Mouse (Mus musculus) myocyte (in vitro differentiated cells): ENCODE results near the gene Iqub. TPM values are rescaled to one million over a fixed set of nuclear protein-coding genes. Genes with fewer than 3 reads are reported as not detected.
A peak's percentile ranks its signal among the peaks of the same experiment; 100 is the strongest.

Experiments
- H3K27me3 ChIP-seq: one replicate; pipeline ENCODE4 v1.6.1; 2011; ENCODE audit not compliant: control insufficient read depth, insufficient read depth, insufficient read length
- H3K36me3 ChIP-seq: one replicate; pipeline ENCODE4 v1.6.1; 2011; ENCODE audit not compliant: control insufficient read depth, insufficient read depth
- H3K4me2 ChIP-seq: one replicate; pipeline ENCODE4 v1.6.1; 2011; ENCODE audit warnings: low read depth, control low read depth
- H3K4me3 ChIP-seq: one replicate; pipeline ENCODE4 v1.5.1; 2011; ENCODE audit warnings: mild to moderate bottlenecking, control low read depth, moderate library complexity
- H3K79me2 ChIP-seq: one replicate; pipeline ENCODE4 v1.6.1; 2011; ENCODE audit not compliant: control insufficient read depth, insufficient read depth
- H3ac ChIP-seq: one replicate; pipeline ENCODE4 v1.6.1; 2011; ENCODE audit not compliant: control insufficient read depth, insufficient read length
- CEBPB ChIP-seq: IDR thresholded peaks from 2 replicates; pipeline ENCODE4 v1.6.1; 2011; ENCODE audit warnings: mild to moderate bottlenecking, moderate library complexity; ENCODE audit not compliant: poor library complexity, insufficient read depth, severe bottlenecking
- E2F4 ChIP-seq: IDR thresholded peaks from one replicate; pipeline ENCODE4 v1.6.1; 2011; ENCODE audit warnings: mild to moderate bottlenecking, control low read depth, moderate library complexity; ENCODE audit not compliant: insufficient read depth
- MAX ChIP-seq: IDR thresholded peaks from one replicate; pipeline ENCODE4 v1.6.1; 2011; ENCODE audit warnings: low read depth, mild to moderate bottlenecking, control low read depth
- MYOD1 ChIP-seq, 3 experiments: IDR thresholded peaks; one replicate each; pipeline ENCODE4 v1.6.1; 2011; ENCODE audit warnings: control low read depth in 2 of 3, low read depth in 2 of 3, mild to moderate bottlenecking in 2 of 3, moderate library complexity in 1 of 3; ENCODE audit not compliant: insufficient read length in 2 of 3, control insufficient read depth in 1 of 3
- MYOG ChIP-seq, 3 experiments: IDR thresholded peaks; one replicate each; pipeline ENCODE4 v1.6.1; 2011; ENCODE audit warnings: control low read depth in 2 of 3, low read depth in 2 of 3, mild to moderate bottlenecking in 2 of 3; ENCODE audit not compliant: insufficient read length in 2 of 3, control insufficient read depth in 1 of 3, insufficient read depth in 1 of 3
- POLR2A ChIP-seq: IDR thresholded peaks from one replicate; pipeline ENCODE4 v1.6.1; 2011; ENCODE audit warnings: low read depth, mild to moderate bottlenecking, control low read depth, moderate library complexity; ENCODE audit not compliant: insufficient read length
- POLR2AphosphoS2 ChIP-seq: IDR thresholded peaks from one replicate; pipeline ENCODE4 v1.6.1; 2011; ENCODE audit warnings: low read depth, control low read depth; ENCODE audit not compliant: insufficient read length
- REST ChIP-seq: IDR thresholded peaks from one replicate; pipeline ENCODE4 v1.6.1; 2011; ENCODE audit warnings: mild to moderate bottlenecking, control low read depth, moderate library complexity; ENCODE audit not compliant: insufficient read depth, insufficient read length
- SRF ChIP-seq: IDR thresholded peaks from one replicate; pipeline ENCODE4 v1.6.1; 2011; ENCODE audit warnings: low read depth; ENCODE audit not compliant: control insufficient read depth, insufficient read length
- TCF12 ChIP-seq: IDR thresholded peaks from one replicate; pipeline ENCODE4 v1.6.1; 2011; ENCODE audit warnings: mild to moderate bottlenecking, control low read depth; ENCODE audit not compliant: poor library complexity, insufficient read depth, severe bottlenecking
- TCF3 ChIP-seq: IDR thresholded peaks from one replicate; pipeline ENCODE4 v1.6.1; 2011; ENCODE audit warnings: low read depth, control low read depth; ENCODE audit not compliant: insufficient read length
- USF1 ChIP-seq: IDR thresholded peaks from one replicate; pipeline ENCODE4 v1.6.1; 2011; ENCODE audit warnings: low read depth, mild to moderate bottlenecking, control low read depth, moderate library complexity
- polyA plus RNA-seq: library from polyadenylated mRNA; unstranded; fragments of >200 nt; fragmentation: generic; extraction: Trizol; gene quantifications from one replicate; pipeline ENCODE4 v1.2.1, GENCODE M21; 2012; ENCODE audit warnings: missing spikeins

Gene Iqub
- not detected for polyA plus RNA-seq

GRCm38 (mm10) chr6:24514552-24515284 is at the start of gene Iqub:
Gene Iqub (minus strand): TSS chr6:24515067.
- H3K79me2 ChIP-seq = no peaks in the 10 kb centered on the region
- H3K4me3 ChIP-seq = no peak within 1 kb of the TSS
- no peaks in the 10 kb centered on the region for H3K27me3 ChIP-seq
- TF ChIP-seq TCF12 (no peak), E2F4 (no peak), POLR2A (no peak), MYOD1 (IDR thresholded peaks at IDR 0.05; ENCODE audit: control insufficient read depth in 1 of 3, insufficient read length in 2 of 3, low read depth in 2 of 3) (no peak), MAX (no peak), SRF (no peak), USF1 (no peak), TCF3 (no peak), CEBPB (no peak), REST (no peak), POLR2AphosphoS2 (no peak), MYOG (IDR thresholded peaks at IDR 0.05; ENCODE audit: control insufficient read depth in 1 of 3, insufficient read depth in 1 of 3, insufficient read length in 2 of 3, low read depth in 2 of 3) (no peak)
- no peak within 1 kb of the TSS for H3ac ChIP-seq
- peaks cover 11% of the 10 kb centered on the region for H3K36me3 ChIP-seq
- no peak within 1 kb of the TSS for H3K4me2 ChIP-seq

DNA sequence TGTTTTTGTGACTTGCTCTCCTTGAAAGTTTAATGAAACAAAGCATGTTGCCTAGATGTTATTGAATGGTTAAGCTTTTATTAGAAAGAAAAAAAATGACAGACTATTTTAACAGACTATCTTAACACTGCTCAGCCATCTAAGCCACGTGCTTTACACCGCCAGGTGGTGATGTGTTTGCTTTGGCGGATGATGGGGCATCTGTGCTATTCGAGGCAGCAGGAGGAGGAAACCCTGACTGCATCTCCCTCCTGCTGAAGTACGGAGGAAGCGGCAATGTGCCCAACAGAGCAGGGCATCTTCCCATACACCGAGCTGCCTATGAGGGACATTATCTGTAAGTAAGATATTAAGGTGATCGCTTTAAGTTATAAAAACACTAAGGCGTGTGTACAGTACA is 49.2 kb upstream of the Iqub start:
- Histone ChIP-seq H3K27me3 (no peaks in the 10 kb centered on the region), H3K36me3 (no peaks in the 10 kb centered on the region), H3ac (no peak overlapping the region), H3K4me2 (no peak overlapping the region), H3K4me3 (no peak overlapping the region), H3K79me2 (no peaks in the 10 kb centered on the region)
- no peak for TF ChIP-seq MYOG (IDR thresholded peaks at IDR 0.05; ENCODE audit: control insufficient read depth in 1 of 3, insufficient read depth in 1 of 3, insufficient read length in 2 of 3, low read depth in 2 of 3)
- no peak for TF ChIP-seq E2F4
- no peak for TF ChIP-seq MYOD1 (IDR thresholded peaks at IDR 0.05; ENCODE audit: control insufficient read depth in 1 of 3, insufficient read length in 2 of 3, low read depth in 2 of 3)
- TF ChIP-seq TCF3 = no peak
- no peak for TF ChIP-seq MAX

DNA sequence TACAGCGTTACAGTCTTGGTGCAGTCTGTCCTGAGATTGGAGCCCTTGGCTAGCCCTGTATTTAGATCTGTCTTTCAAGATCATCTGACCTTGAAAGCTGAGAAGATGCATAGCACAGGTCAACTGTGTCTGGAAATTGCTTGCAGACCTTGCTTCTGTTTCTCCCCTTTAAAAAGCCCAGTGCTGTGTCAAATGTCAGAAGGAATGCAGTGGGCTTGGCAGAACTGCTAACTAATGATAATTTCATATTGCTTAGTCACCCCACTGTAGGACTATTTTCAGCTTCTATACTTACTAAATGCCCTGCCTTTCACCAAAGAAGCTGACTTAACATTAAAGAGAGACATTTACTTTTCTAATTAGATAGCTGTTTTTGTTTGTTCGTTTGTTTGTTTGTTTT is 40.6 kb upstream of the Iqub start:
- H3ac ChIP-seq = no peak overlapping the region
- H3K36me3 ChIP-seq = no peaks in the 10 kb centered on the region
- H3K4me2 ChIP-seq = peak overlapping the region; percentile 72
- H3K27me3 ChIP-seq = no peaks in the 10 kb centered on the region
- TF ChIP-seq POLR2AphosphoS2 (no peak), POLR2A (no peak), MAX (no peak), TCF3 (no peak), SRF (no peak), E2F4 (no peak), TCF12 (no peak), REST (no peak)
- no peaks in the 10 kb centered on the region for H3K79me2 ChIP-seq
- no peak overlapping the region for H3K4me3 ChIP-seq

- Histone ChIP-seq H3K4me3 (peak overlapping the region; percentile 2), H3K4me2 (peak overlapping the region; percentile 72), H3K79me2 (no peaks in the 10 kb centered on the region), H3K36me3 (no peaks in the 10 kb centered on the region), H3K27me3 (no peaks in the 10 kb centered on the region), H3ac (no peak overlapping the region)
- TF ChIP-seq MYOG (IDR thresholded peaks at IDR 0.05; ENCODE audit: control insufficient read depth in 1 of 3, insufficient read depth in 1 of 3, insufficient read length in 2 of 3, low read depth in 2 of 3) (no peak), TCF3 (no peak), POLR2A (no peak)
Observed at GRCm38 (mm10) chr6:24554427-24555086, 39.7 kb upstream of the Iqub start.

DNA sequence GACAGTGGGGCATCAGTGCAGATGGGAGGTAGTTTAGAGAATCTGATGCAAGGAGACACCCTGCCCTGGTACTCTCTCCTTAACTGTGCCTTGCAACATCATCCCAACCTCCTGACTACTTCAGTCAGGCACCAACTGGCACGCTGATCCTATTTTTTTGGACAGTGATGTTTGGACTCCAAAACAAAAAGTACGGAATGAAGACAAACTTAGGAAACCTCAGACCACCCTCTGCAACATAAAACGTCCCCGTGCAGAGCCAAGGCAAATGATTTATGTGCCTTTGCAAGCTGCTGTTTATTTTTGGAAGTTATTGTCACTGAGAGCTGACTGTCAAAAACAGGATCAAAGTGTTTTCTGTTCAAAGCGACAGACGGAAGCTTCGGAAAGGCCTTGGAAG is 37.2 kb upstream of the Iqub start:
- no peak overlapping the region for H3K4me3 ChIP-seq
- H3K4me2 ChIP-seq = peak overlapping the region; percentile 45
- H3K79me2 ChIP-seq = no peaks in the 10 kb centered on the region
- no peaks in the 10 kb centered on the region for H3K36me3 ChIP-seq
- H3K27me3 ChIP-seq = no peaks in the 10 kb centered on the region
- no peak for TF ChIP-seq TCF3
- no peak for TF ChIP-seq MYOG (IDR thresholded peaks at IDR 0.05; ENCODE audit: control insufficient read depth in 1 of 3, insufficient read depth in 1 of 3, insufficient read length in 2 of 3, low read depth in 2 of 3)
- TF ChIP-seq MYOD1 (IDR thresholded peaks at IDR 0.05; ENCODE audit: control insufficient read depth in 1 of 3, insufficient read length in 2 of 3, low read depth in 2 of 3) = no peak
- TF ChIP-seq USF1 = no peak
- no peak for TF ChIP-seq MAX
- TF ChIP-seq REST = no peak
- no peak for TF ChIP-seq SRF
- TF ChIP-seq E2F4 = no peak
- no peak overlapping the region for H3ac ChIP-seq
